Mouse (Mus musculus) small intestine, adult 2 months (tissue): ENCODE data around the gene Itprip. TPM values are rescaled to one million over a fixed set of nuclear protein-coding genes. Genes with fewer than 3 reads are reported as not detected.
A peak's percentile ranks its signal among the peaks of the same experiment; 100 is the strongest.

Experiments
- H3K27ac ChIP-seq: fragments of 200-500 bp; 2 replicates; pipeline ENCODE4 v1.5.1; 2012; ENCODE audit warnings: low read depth, low read length, control low read depth, inconsistent platforms; ENCODE audit not compliant: insufficient read depth
- H3K27me3 ChIP-seq: fragments of 200-500 bp; 2 replicates; pipeline ENCODE4 v1.6.1; 2012; ENCODE audit warnings: mild to moderate bottlenecking, moderate library complexity, low read length, inconsistent platforms; ENCODE audit not compliant: control insufficient read depth, insufficient read depth
- H3K36me3 ChIP-seq: fragments of 200-500 bp; 2 replicates; pipeline ENCODE4 v1.6.1; 2012; ENCODE audit warnings: mild to moderate bottlenecking, low read length, control low read depth, inconsistent platforms; ENCODE audit not compliant: control insufficient read depth, insufficient read depth
- H3K4me1 ChIP-seq: fragments of 200-500 bp; 2 replicates; pipeline ENCODE4 v1.6.1; 2012; ENCODE audit warnings: low read length, inconsistent platforms, mixed read lengths; ENCODE audit not compliant: control insufficient read depth, insufficient read depth, insufficient read length
- H3K4me3 ChIP-seq: fragments of 200-500 bp; 2 replicates; pipeline ENCODE4 v1.5.1; 2012; ENCODE audit warnings: low read depth, mild to moderate bottlenecking, control low read depth, inconsistent platforms, low read length, moderate library complexity
- CTCF ChIP-seq: fragments of 200-500 bp; IDR thresholded peaks from 2 replicates; pipeline ENCODE4 v1.5.1; 2012; ENCODE audit warnings: low read depth, mild to moderate bottlenecking, control low read depth, inconsistent platforms, low read length, moderate library complexity, mixed read lengths; ENCODE audit not compliant: insufficient replicate concordance, insufficient read length; ENCODE audit errors: extremely low read depth
- POLR2A ChIP-seq: fragments of 200-500 bp; IDR thresholded peaks from 2 replicates; pipeline ENCODE4 v1.6.1; 2012; ENCODE audit warnings: low read depth, mild to moderate bottlenecking, control low read depth, inconsistent platforms, low read length, moderate library complexity
- WGBS: fragments of 180-500 bp; shearing (Covaris S2); methylation state at CpG from one replicate; pipeline ENCODE4 v1.1.7; 2018; 5-methylcytosine and 5-hydroxymethylcytosine counted together
- polyA plus RNA-seq: library from polyadenylated mRNA; depleted of rRNA; stranded (reverse); fragments of >200 nt; gene quantifications from 2 replicates; pipeline ENCODE4 v1.2.3, GENCODE M21; 2012; rRNA removed

Itprip gene
- polyA plus RNA-seq, result 2.4 and 3.2 TPM in 2 replicates

- peak within 1 kb of the TSS; percentile 68 for H3K27ac ChIP-seq
- peak; percentile 57; the same call in 1 of the 2 replicates for TF ChIP-seq POLR2A
- TF ChIP-seq CTCF, result peak; percentile 19; the same call in 1 of the 2 replicates
- WGBS, result under 1% methylated on average over 48 of the region's 48 CpGs
These were observed at the start of gene Itprip, which contains the start of gene Cfap43 for GRCm38 (mm10) chr19:47919126-47919965. Itprip (minus strand) TSS chr19:47919299. Cfap43 (minus strand) TSS chr19:47919287.

GRCm38 (mm10) chr19:47958181-47958580 is 39.1 kb upstream of the Itprip start:
- WGBS, result 77% methylated on average over 13 of the region's 13 CpGs
- H3K4me3 ChIP-seq, result no peak overlapping the region
- H3K36me3 ChIP-seq, result no peaks in the 10 kb centered on the region

More at GRCm38 (mm10) chr19:47919126-47919965, at the start of gene Itprip, which contains the start of gene Cfap43:
- H3K4me3 ChIP-seq, result peak within 1 kb of the TSS; percentile 78
- H3K27me3 ChIP-seq, result no peaks in the 10 kb centered on the region; the same call in 1 of the 2 replicates
- no peaks in the 10 kb centered on the region for H3K36me3 ChIP-seq
- H3K4me1 ChIP-seq, result peaks cover 8% of the 10 kb centered on the region; the same call in 1 of the 2 replicates

GRCm38 (mm10) chr19:47953169-47953568 is 34.1 kb upstream of the Itprip start:
- TF ChIP-seq POLR2A (no peak), CTCF (no peak)
- 85% methylated on average over 9 of the region's 9 CpGs for WGBS

More at GRCm38 (mm10) chr19:47958181-47958580, 39.1 kb upstream of the Itprip start:
- H3K4me1 ChIP-seq, result no peaks in the 10 kb centered on the region
- no peaks in the 10 kb centered on the region for H3K27me3 ChIP-seq
- no peak for TF ChIP-seq CTCF
- no peak for TF ChIP-seq POLR2A
- no peak overlapping the region for H3K27ac ChIP-seq

GRCm38 (mm10) chr19:47950946-47951345 is 31.8 kb upstream of the Itprip start:
- no peak overlapping the region for H3K27ac ChIP-seq
- no peaks in the 10 kb centered on the region for H3K27me3 ChIP-seq
- TF ChIP-seq CTCF (no peak), POLR2A (no peak)
- 81% methylated on average over 7 of the region's 7 CpGs for WGBS
- no peaks in the 10 kb centered on the region for H3K36me3 ChIP-seq
- no peaks in the 10 kb centered on the region for H3K4me1 ChIP-seq
- H3K4me3 ChIP-seq, result no peak overlapping the region

More at GRCm38 (mm10) chr19:47953169-47953568, 34.1 kb upstream of the Itprip start:
- H3K27ac ChIP-seq, result no peak overlapping the region
- H3K27me3 ChIP-seq, result no peaks in the 10 kb centered on the region
- H3K4me3 ChIP-seq, result no peak overlapping the region
- no peaks in the 10 kb centered on the region for H3K4me1 ChIP-seq
- H3K36me3 ChIP-seq, result no peaks in the 10 kb centered on the region

- 47% methylated on average over 23 of the region's 23 CpGs for WGBS
- H3K27ac ChIP-seq, result no peak overlapping the region
- H3K36me3 ChIP-seq, result no peaks in the 10 kb centered on the region
- H3K4me3 ChIP-seq, result no peak overlapping the region
- H3K4me1 ChIP-seq, result no peaks in the 10 kb centered on the region
- no peak for TF ChIP-seq POLR2A
- no peak for TF ChIP-seq CTCF
- no peaks in the 10 kb centered on the region for H3K27me3 ChIP-seq
These were observed 27.8 kb upstream of the Itprip start for GRCm38 (mm10) chr19:47946821-47947465.

GRCm38 (mm10) chr19:47939361-47939760 is 20.3 kb upstream of the Itprip start:
- Histone ChIP-seq H3K36me3 (no peaks in the 10 kb centered on the region), H3K27ac (no peak overlapping the region), H3K4me1 (peaks cover 5% of the 10 kb centered on the region; the same call in 1 of the 2 replicates), H3K27me3 (0 out of 2 replicates have a peak, but pooled peaks cover 10% of the 10 kb centered on the region), H3K4me3 (no peak overlapping the region)
- WGBS, result 67% methylated on average over 6 of the region's 6 CpGs
- no peak for TF ChIP-seq POLR2A
- no peak for TF ChIP-seq CTCF
